Mouse (Mus musculus): ENCODE results near the gene Zc3h7b. TPM values are rescaled to one million over a fixed set of nuclear protein-coding genes. Genes with fewer than 3 reads are reported as not detected.
A peak's percentile ranks its signal among the peaks of the same experiment; 100 is the strongest.

The Zc3h7b gene
- total RNA-seq, 1 experiment from 2014 or later = 14.5 TPM

GRCm38 (mm10) chr15:81835007-81835880 lies 90.4 kb downstream of the Zc3h7b start:
- no peak for ATAC-seq (ENCODE audit: extremely low read depth, insufficient number of reproducible peaks, low FRiP score, poor library complexity, severe bottlenecking)

GRCm38 (mm10) chr15:81836124-81836821 lies 91.4 kb downstream of the Zc3h7b start:
- peak; percentile 23; the same call in 1 of the 2 replicates for ATAC-seq (ENCODE audit: extremely low read depth, insufficient number of reproducible peaks, low FRiP score, poor library complexity, severe bottlenecking)

GRCm38 (mm10) chr15:81836966-81837920 lies 92.4 kb downstream of the Zc3h7b start:
- ATAC-seq (ENCODE audit: extremely low read depth, insufficient number of reproducible peaks, low FRiP score, poor library complexity, severe bottlenecking) = no peak

- ATAC-seq (ENCODE audit: extremely low read depth, insufficient number of reproducible peaks, low FRiP score, poor library complexity, severe bottlenecking) = no peak
Observed at GRCm38 (mm10) chr15:81838554-81839235, 93.8 kb downstream of the Zc3h7b start.

GRCm38 (mm10) chr15:81839634-81840033 lies 94.8 kb downstream of the Zc3h7b start:
- no peak for ATAC-seq (ENCODE audit: extremely low read depth, insufficient number of reproducible peaks, low FRiP score, poor library complexity, severe bottlenecking)

- ATAC-seq (ENCODE audit: extremely low read depth, insufficient number of reproducible peaks, low FRiP score, poor library complexity, severe bottlenecking) = no peak
Observed at GRCm38 (mm10) chr15:81840306-81840705, 95.4 kb downstream of the Zc3h7b start.

GRCm38 (mm10) chr15:81842275-81842674 lies 97.4 kb downstream of the Zc3h7b start:
- no peak for ATAC-seq (ENCODE audit: extremely low read depth, insufficient number of reproducible peaks, low FRiP score, poor library complexity, severe bottlenecking)

GRCm38 (mm10) chr15:81845033-81845625 lies 100.3 kb downstream of the Zc3h7b start:
- ATAC-seq (ENCODE audit: extremely low read depth, insufficient number of reproducible peaks, low FRiP score, poor library complexity, severe bottlenecking) = no peak

GRCm38 (mm10) chr15:81845724-81846123 lies 100.9 kb downstream of the Zc3h7b start:
- no peak for ATAC-seq (ENCODE audit: extremely low read depth, insufficient number of reproducible peaks, low FRiP score, poor library complexity, severe bottlenecking)

Other genes starting within 250 kb of the Zc3h7b start
- 150 and 164 TPM in 2 replicates for gene Ep300, start 159.7 kb upstream of the Zc3h7b start, total RNA-seq (2017)
- gene L3mbtl2, start 81.2 kb upstream of the Zc3h7b start, total RNA-seq (2017) = 20.9 and 31.7 TPM in 2 replicates
- gene Chadl, start 47.8 kb upstream of the Zc3h7b start, total RNA-seq (2017) = not detected in 2 replicates
- 30.6 and 32.8 TPM in 2 replicates for gene Rangap1, start 473 bp downstream of the Zc3h7b start, total RNA-seq (2017)
- gene Tef, start 57.4 kb downstream of the Zc3h7b start, total RNA-seq (2017) = 26.2 and 29.4 TPM in 2 replicates
- gene Tob2, start 113.7 kb downstream of the Zc3h7b start, total RNA-seq (2017) = 44.3 and 48.5 TPM in 2 replicates
- 42.9 and 65.9 TPM in 2 replicates for gene Phf5a, start 126.9 kb downstream of the Zc3h7b start, total RNA-seq (2017)
- gene Aco2, start 127.3 kb downstream of the Zc3h7b start, total RNA-seq (2017) = 86.2 and 108 TPM in 2 replicates
- 11.5 and 12.2 TPM in 2 replicates for gene Polr3h, start 181.2 kb downstream of the Zc3h7b start, total RNA-seq (2017)
- 0.37 TPM in 1 of 2 replicates, not detected in the other for gene Csdc2, start 191.7 kb downstream of the Zc3h7b start, total RNA-seq (2017)
- gene Pmm1, start 215.9 kb downstream of the Zc3h7b start, total RNA-seq (2017) = 5.0 and 9.6 TPM in 2 replicates
- gene 1700029P11Rik, start 235.5 kb downstream of the Zc3h7b start, total RNA-seq (2017) = not detected in 2 replicates
- 33.9 and 49.0 TPM in 2 replicates for gene Xrcc6, start 242.8 kb downstream of the Zc3h7b start, total RNA-seq (2017)

Measured in neutrophil, adult 5-6 weeks (primary cell).